Mouse (Mus musculus): ENCODE data around the gene Mansc4. TPM values are rescaled to one million over a fixed set of nuclear protein-coding genes. Genes with fewer than 3 reads are reported as not detected.

Gene Mansc4
- polyA plus RNA-seq, 1 experiment, result not detected

- H3K27ac ChIP-seq (replicated peaks; ENCODE audit: low read depth, low read length), result no peak overlapping the region
- no peak overlapping the region for H3K4me3 ChIP-seq (ENCODE audit: insufficient read depth, low read depth, low read length)
- no peaks in the 10 kb centered on the region for H3K4me1 ChIP-seq (ENCODE audit: control insufficient read depth, insufficient read depth, insufficient read length, low read length)
These were observed 31.4 kb downstream of the Mansc4 start for GRCm38 (mm10) chr6:147055374-147055977.

DNA sequence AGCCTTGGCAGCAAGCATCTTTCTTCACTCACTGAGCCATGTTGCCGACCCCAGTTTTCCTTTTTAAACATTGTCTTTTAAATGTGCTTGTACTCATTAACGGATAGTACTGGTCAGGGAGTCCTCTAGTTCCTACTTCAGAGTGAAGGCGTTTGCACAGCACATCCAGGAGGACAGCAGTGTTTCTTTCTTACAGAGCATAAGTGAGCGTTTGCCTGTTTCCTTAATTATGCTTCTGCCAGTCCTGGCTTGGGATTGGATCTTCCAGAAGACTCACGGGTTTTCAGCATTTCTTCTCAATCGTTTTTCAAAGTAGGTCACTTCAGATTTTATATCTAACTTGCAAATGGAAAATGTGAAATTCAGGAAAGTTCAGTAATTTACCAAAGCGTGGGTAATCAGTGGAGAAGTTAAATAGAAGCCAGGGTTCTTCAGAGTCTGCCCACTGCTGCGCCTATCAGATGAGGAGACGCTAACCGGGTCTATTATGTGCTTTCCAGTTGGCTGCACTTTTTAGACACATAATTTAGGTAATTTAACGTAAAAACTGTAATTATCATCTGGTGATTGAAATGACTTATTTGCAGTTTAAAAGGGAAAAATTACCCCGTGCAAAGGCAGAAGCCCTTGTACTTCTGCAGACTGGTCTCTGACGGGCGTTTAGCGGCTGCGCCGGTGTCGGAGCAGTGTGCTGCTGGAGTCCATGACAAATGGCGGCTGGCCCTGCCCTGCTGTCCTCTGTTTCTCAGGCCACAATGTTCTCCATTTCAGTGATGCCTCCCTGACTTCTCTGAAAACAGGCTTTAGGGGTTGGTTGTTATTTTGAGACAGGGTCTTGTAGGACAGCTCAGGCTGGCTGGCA is 32.8 kb downstream of the Mansc4 start:
- Histone ChIP-seq H3K4me1 (ENCODE audit: control insufficient read depth, insufficient read depth, insufficient read length, low read length) (no peaks in the 10 kb centered on the region), H3K27ac (replicated peaks; ENCODE audit: low read depth, low read length) (no peak overlapping the region), H3K4me3 (ENCODE audit: insufficient read depth, low read depth, low read length) (no peak overlapping the region)

- no peak overlapping the region for H3K27ac ChIP-seq (replicated peaks; ENCODE audit: low read depth, low read length)
- no peaks in the 10 kb centered on the region for H3K4me1 ChIP-seq (ENCODE audit: control insufficient read depth, insufficient read depth, insufficient read length, low read length)
- no peak overlapping the region for H3K4me3 ChIP-seq (ENCODE audit: insufficient read depth, low read depth, low read length)
These were observed 34.4 kb downstream of the Mansc4 start for GRCm38 (mm10) chr6:147052440-147052839.

DNA sequence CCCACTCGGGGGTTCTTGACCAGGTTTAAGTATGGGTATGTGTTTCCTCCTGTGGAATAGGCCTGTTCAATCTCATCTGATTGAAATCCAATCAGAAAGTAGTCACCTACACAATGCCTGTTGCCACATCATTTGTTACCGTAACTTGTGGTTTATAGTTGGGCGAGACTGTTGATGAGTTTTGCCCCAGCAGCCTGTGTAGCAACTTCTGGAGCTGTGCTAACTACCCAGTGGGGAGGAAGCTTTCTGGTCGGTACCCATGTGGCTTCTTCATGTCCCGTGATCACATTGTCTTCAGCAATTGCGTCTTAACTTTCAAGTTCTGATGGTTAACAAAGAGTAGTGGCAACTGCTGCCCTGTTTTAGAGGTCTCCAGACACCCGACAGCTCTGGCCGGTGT is 35.2 kb downstream of the Mansc4 start:
- Histone ChIP-seq H3K27ac (replicated peaks; ENCODE audit: low read depth, low read length) (no peak overlapping the region), H3K4me3 (ENCODE audit: insufficient read depth, low read depth, low read length) (no peak overlapping the region), H3K4me1 (ENCODE audit: control insufficient read depth, insufficient read depth, insufficient read length, low read length) (no peaks in the 10 kb centered on the region)

DNA sequence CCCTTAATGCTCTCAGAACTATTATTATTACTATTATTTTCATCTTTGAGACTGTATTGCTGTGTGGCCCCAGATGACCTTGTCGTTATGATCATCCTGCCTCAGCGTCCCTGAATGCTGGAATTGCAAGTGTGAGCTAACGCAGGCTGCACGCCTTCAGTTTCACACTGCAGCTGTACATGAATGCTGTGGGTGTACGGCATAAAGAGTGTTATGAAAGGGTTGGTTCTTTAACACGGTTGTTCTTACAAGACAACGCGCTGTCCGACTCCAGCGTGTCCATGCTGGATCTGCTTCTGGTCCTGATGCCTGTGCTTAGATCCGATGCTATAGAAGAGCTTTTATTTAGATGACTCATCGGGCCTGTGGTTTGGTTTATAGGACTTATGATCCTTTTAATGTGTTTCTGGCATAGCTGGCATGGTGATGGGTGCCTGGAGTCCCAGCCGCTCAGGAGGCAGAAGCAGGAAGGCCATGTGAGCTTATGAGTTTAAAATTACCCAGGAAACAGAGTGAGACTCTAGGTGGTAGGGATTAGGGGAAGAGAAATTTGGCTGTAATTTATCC is 37.5 kb downstream of the Mansc4 start:
- no peak overlapping the region for H3K27ac ChIP-seq (replicated peaks; ENCODE audit: low read depth, low read length)
- H3K4me3 ChIP-seq (ENCODE audit: insufficient read depth, low read depth, low read length), result no peak overlapping the region
- H3K4me1 ChIP-seq (ENCODE audit: control insufficient read depth, insufficient read depth, insufficient read length, low read length), result no peaks in the 10 kb centered on the region

DNA sequence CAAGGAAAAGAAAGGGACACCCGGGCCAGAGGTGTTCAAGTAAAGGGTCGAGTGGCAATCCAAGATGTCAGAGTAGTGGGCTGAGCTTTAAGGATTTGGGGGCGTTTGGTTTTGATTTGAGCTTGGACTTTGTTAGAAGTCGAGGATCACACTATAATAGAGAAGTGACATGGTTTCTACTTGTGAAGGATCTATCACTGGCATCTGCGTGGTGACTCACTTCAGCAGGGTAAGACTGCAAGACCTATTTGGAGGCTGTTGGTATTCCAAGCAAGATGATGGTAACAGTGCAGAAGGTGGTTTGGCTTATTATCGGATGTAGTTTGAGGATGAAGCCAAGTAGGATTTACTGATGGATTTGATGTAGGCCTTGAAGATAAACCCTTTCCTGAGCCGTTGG is 43.2 kb downstream of the Mansc4 start:
- H3K27ac ChIP-seq (replicated peaks; ENCODE audit: low read depth, low read length), result no peak overlapping the region
- H3K4me3 ChIP-seq (ENCODE audit: insufficient read depth, low read depth, low read length), result peak overlapping the region; percentile 77
- peaks cover 4% of the 10 kb centered on the region; the same call in 1 of the 2 replicates for H3K4me1 ChIP-seq (ENCODE audit: control insufficient read depth, insufficient read depth, insufficient read length, low read length)

GRCm38 (mm10) chr6:147042291-147043290 is 44.2 kb downstream of the Mansc4 start, which contains the start of gene Mrps35:
TSS of gene Mrps35 (plus strand) at chr6:147042764.
- H3K4me3 ChIP-seq (ENCODE audit: insufficient read depth, low read depth, low read length), result peak within 1 kb of the TSS; percentile 77
- peak within 1 kb of the TSS; percentile 75 for H3K27ac ChIP-seq (replicated peaks; ENCODE audit: low read depth, low read length)
- H3K4me1 ChIP-seq (ENCODE audit: control insufficient read depth, insufficient read depth, insufficient read length, low read length), result peaks cover 4% of the 10 kb centered on the region; the same call in 1 of the 2 replicates

- no peak within 1 kb of the TSS for H3K4me3 ChIP-seq (ENCODE audit: insufficient read depth, low read depth, low read length)
- H3K27ac ChIP-seq (replicated peaks; ENCODE audit: low read depth, low read length), result no peak within 1 kb of the TSS
- no peaks in the 10 kb centered on the region for H3K4me1 ChIP-seq (ENCODE audit: control insufficient read depth, insufficient read depth, insufficient read length, low read length)
These were observed 54.4 kb downstream of the Mansc4 start, which contains the start of gene Rep15 for GRCm38 (mm10) chr6:147032303-147032925. TSS of gene Rep15 (plus strand) at chr6:147032584.

DNA sequence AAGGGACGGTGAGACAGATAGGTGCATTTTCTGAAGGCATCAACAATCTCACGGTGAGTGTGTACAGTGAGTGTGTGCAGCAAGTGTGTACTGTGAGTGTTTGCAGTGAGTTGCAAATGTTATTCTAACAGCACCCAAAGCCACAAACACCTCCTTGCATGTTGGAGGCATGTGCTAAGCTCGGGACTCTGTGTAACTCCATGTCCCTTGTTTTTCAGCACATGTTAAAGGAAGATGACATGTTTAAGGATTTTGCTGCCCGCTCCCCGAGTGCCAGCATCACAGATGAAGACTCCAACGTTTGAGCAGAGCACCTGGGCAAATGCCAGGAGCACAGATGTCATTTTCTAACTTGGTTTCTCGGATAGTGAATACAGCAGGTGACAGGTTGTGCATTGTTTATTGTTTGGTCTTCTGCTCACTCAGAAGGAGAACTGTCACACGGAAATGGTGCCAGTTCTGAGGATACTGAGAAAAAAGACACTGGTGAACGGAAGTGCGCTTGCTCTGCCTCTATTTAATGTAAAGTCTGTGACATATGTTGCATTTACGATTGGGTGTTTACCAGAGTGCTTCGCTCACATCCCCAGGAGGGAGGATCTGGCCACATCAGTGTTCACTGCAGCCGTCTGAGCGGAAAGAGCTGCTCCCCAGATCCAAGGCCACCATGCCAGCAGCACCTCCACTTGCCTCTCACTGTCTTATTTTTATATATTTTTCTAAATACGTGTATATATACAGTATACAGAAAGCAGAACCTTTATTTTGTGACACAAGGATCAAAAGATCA is 56.5 kb downstream of the Mansc4 start:
- Histone ChIP-seq H3K27ac (replicated peaks; ENCODE audit: low read depth, low read length) (no peak overlapping the region), H3K4me3 (ENCODE audit: insufficient read depth, low read depth, low read length) (no peak overlapping the region), H3K4me1 (ENCODE audit: control insufficient read depth, insufficient read depth, insufficient read length, low read length) (no peaks in the 10 kb centered on the region)

DNA sequence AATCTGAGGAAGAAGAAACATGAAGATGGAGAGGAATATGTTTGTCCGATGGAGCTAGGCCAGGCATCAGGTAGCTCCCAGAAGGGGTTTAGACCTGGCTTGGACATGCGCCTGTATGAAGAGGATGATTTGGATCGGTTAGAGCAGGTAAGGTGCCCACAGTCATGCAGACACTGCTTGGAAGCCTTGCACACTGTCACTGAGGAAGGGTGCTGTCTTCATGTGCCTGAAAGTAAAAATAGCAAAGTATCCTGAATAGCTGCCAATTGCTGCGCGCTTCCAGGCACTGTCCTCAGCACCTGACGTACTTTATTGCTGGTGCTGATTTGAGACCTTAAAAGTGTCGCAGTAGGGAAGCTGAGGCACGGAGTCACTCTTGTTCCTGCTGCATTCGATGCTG is 57.2 kb downstream of the Mansc4 start:
- H3K4me1 ChIP-seq (ENCODE audit: control insufficient read depth, insufficient read depth, insufficient read length, low read length), result no peaks in the 10 kb centered on the region
- no peak overlapping the region for H3K4me3 ChIP-seq (ENCODE audit: insufficient read depth, low read depth, low read length)
- H3K27ac ChIP-seq (replicated peaks; ENCODE audit: low read depth, low read length), result no peak overlapping the region

DNA sequence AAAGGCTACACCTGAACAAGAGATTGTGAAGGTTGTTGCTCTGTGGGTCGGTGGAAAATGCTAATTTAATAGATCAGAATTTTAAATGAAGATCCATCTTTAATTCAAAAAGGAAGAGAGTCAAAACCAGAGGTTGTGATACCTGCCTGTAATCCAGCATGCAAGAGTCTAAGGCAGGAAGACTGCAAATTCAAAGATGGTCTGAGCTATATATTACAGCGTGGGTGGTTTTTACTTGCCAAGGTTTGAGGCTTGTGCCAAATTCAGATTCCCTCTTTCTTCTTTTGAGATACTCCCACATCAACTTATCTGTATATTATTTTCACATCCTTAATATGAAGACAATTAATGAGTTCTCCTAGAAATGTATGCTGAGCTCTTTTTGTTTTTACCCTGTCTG is 58.4 kb downstream of the Mansc4 start:
- H3K4me1 ChIP-seq (ENCODE audit: control insufficient read depth, insufficient read depth, insufficient read length, low read length), result peaks cover 3% of the 10 kb centered on the region; the same call in 1 of the 2 replicates
- H3K4me3 ChIP-seq (ENCODE audit: insufficient read depth, low read depth, low read length), result no peak overlapping the region
- H3K27ac ChIP-seq (replicated peaks; ENCODE audit: low read depth, low read length), result no peak overlapping the region

All from brown adipose tissue, adult 24 weeks (tissue).